Mouse (Mus musculus): ENCODE data around the gene Ryr2. TPM values are rescaled to one million over a fixed set of nuclear protein-coding genes. Genes with fewer than 3 reads are reported as not detected.

Gene Ryr2
- total RNA-seq, 2 experiments from 2014 or later = 200 to 212 TPM

- Histone ChIP-seq H3K4me3 (no peak overlapping the region), H3K27ac (peak overlapping the region; percentile 24; the same call in 1 of the 2 replicates)
- TF ChIP-seq CTCF (IDR thresholded peaks at IDR 0.05) = no peak
- intact Hi-C loops (cut with DNase I) = no loop called here
- DNase-seq (ENCODE audit: extremely low spot score in 1 of 2, low spot score in 2 of 2) = no peak
These were observed 180.5 kb downstream of the Ryr2 start for GRCm38 (mm10) chr13:11926215-11926614.

- Histone ChIP-seq H3K4me3 (no peak overlapping the region), H3K27ac (no peak overlapping the region)
- no peak for TF ChIP-seq CTCF (IDR thresholded peaks at IDR 0.05)
- DNase-seq (ENCODE audit: extremely low spot score in 1 of 2, low spot score in 2 of 2) = no peak
- intact Hi-C loops (cut with DNase I) = no loop called here
These were observed 182.0 kb downstream of the Ryr2 start for GRCm38 (mm10) chr13:11924732-11925131.

- no peak for DNase-seq (ENCODE audit: extremely low spot score in 1 of 2, low spot score in 2 of 2)
- no peak overlapping the region for H3K4me3 ChIP-seq
- no peak for TF ChIP-seq CTCF (IDR thresholded peaks at IDR 0.05)
- intact Hi-C loops (cut with DNase I) = no loop called here
- peak overlapping the region; percentile 2; the same call in 1 of the 2 replicates for H3K27ac ChIP-seq
These were observed 186.2 kb downstream of the Ryr2 start for GRCm38 (mm10) chr13:11920495-11920894.

GRCm38 (mm10) chr13:11919448-11919847 lies 187.3 kb downstream of the Ryr2 start:
- no peak for DNase-seq (ENCODE audit: extremely low spot score in 1 of 2, low spot score in 2 of 2)
- intact Hi-C loops (cut with DNase I) = no loop called here
- no peak for TF ChIP-seq CTCF (IDR thresholded peaks at IDR 0.05)

GRCm38 (mm10) chr13:11915619-11916018 lies 191.1 kb downstream of the Ryr2 start:
- DNase-seq (ENCODE audit: extremely low spot score in 1 of 2, low spot score in 2 of 2) = no peak
- no peak overlapping the region for H3K4me3 ChIP-seq
- no peak for TF ChIP-seq CTCF (IDR thresholded peaks at IDR 0.05)
- intact Hi-C loops (cut with DNase I) = no loop called here
- H3K27ac ChIP-seq = peak overlapping the region; percentile 38; the same call in 1 of the 2 replicates

More at GRCm38 (mm10) chr13:11919448-11919847, 187.3 kb downstream of the Ryr2 start:
- Histone ChIP-seq H3K4me3 (no peak overlapping the region), H3K27ac (no peak overlapping the region; the same call in 1 of the 2 replicates)

GRCm38 (mm10) chr13:11914682-11915081 lies 192.1 kb downstream of the Ryr2 start:
- H3K4me3 ChIP-seq = no peak overlapping the region
- TF ChIP-seq CTCF (IDR thresholded peaks at IDR 0.05) = no peak

GRCm38 (mm10) chr13:11912208-11912607 lies 194.5 kb downstream of the Ryr2 start:
- Histone ChIP-seq H3K4me3 (no peak overlapping the region), H3K27ac (no peak overlapping the region)
- intact Hi-C loops (cut with DNase I) = no loop called here
- DNase-seq (ENCODE audit: extremely low spot score in 1 of 2, low spot score in 2 of 2) = no peak
- TF ChIP-seq CTCF (IDR thresholded peaks at IDR 0.05) = no peak

More at GRCm38 (mm10) chr13:11914682-11915081, 192.1 kb downstream of the Ryr2 start:
- intact Hi-C loops (cut with DNase I) = no loop called here
- H3K27ac ChIP-seq = peak overlapping the region; percentile 38
- no peak for DNase-seq (ENCODE audit: extremely low spot score in 1 of 2, low spot score in 2 of 2)

GRCm38 (mm10) chr13:11908123-11908522 lies 198.6 kb downstream of the Ryr2 start:
- DNase-seq (ENCODE audit: extremely low spot score in 1 of 2, low spot score in 2 of 2) = no peak
- Histone ChIP-seq H3K27ac (no peak overlapping the region), H3K4me3 (no peak overlapping the region)
- TF ChIP-seq CTCF (IDR thresholded peaks at IDR 0.05) = no peak
- intact Hi-C loops (cut with DNase I) = no loop called here

- H3K4me3 ChIP-seq = no peak overlapping the region
- no peak for TF ChIP-seq CTCF (IDR thresholded peaks at IDR 0.05)
- no peak overlapping the region for H3K27ac ChIP-seq
- no peak for DNase-seq (ENCODE audit: extremely low spot score in 1 of 2, low spot score in 2 of 2)
- intact Hi-C loops (cut with DNase I) = no loop called here
These were observed 201.6 kb downstream of the Ryr2 start for GRCm38 (mm10) chr13:11905126-11905525.

- intact Hi-C loops (cut with DNase I) = no loop called here
- no peak for TF ChIP-seq CTCF (IDR thresholded peaks at IDR 0.05)
- no peak for DNase-seq (ENCODE audit: extremely low spot score in 1 of 2, low spot score in 2 of 2)
- Histone ChIP-seq H3K4me3 (no peak overlapping the region), H3K27ac (no peak overlapping the region)
These were observed 203.5 kb downstream of the Ryr2 start for GRCm38 (mm10) chr13:11903272-11903671.

GRCm38 (mm10) chr13:11902856-11903255 lies 203.9 kb downstream of the Ryr2 start:
- no peak for TF ChIP-seq CTCF (IDR thresholded peaks at IDR 0.05)
- intact Hi-C loops (cut with DNase I) = no loop called here
- no peak overlapping the region for H3K27ac ChIP-seq

GRCm38 (mm10) chr13:11900631-11901030 lies 206.1 kb downstream of the Ryr2 start:
- no peak overlapping the region for H3K27ac ChIP-seq
- no peak for DNase-seq (ENCODE audit: extremely low spot score in 1 of 2, low spot score in 2 of 2)
- intact Hi-C loops (cut with DNase I) = no loop called here
- no peak overlapping the region for H3K4me3 ChIP-seq
- TF ChIP-seq CTCF (IDR thresholded peaks at IDR 0.05) = no peak

More at GRCm38 (mm10) chr13:11902856-11903255, 203.9 kb downstream of the Ryr2 start:
- no peak for DNase-seq (ENCODE audit: extremely low spot score in 1 of 2, low spot score in 2 of 2)
- no peak overlapping the region for H3K4me3 ChIP-seq

GRCm38 (mm10) chr13:11895631-11896030 lies 211.1 kb downstream of the Ryr2 start:
- TF ChIP-seq CTCF (IDR thresholded peaks at IDR 0.05) = no peak
- no peak for DNase-seq (ENCODE audit: extremely low spot score in 1 of 2, low spot score in 2 of 2)
- H3K27ac ChIP-seq = no peak overlapping the region
- intact Hi-C loops (cut with DNase I) = no loop called here
- no peak overlapping the region for H3K4me3 ChIP-seq

Data from left cerebral cortex, adult 2 months (tissue).